Mouse (Mus musculus): ENCODE measurements around the gene Hoxc10. TPM values are rescaled to one million over a fixed set of nuclear protein-coding genes. Genes with fewer than 3 reads are reported as not detected.

Hoxc10 gene
- polyA plus RNA-seq, 1 experiment from 2014 or later: 60.4 TPM

- ATAC-seq (ENCODE audit: insufficient read depth, low FRiP score, low TSS enrichment): no peak
- Histone ChIP-seq H3K9ac (ENCODE audit: low read length) (peak overlapping the region; percentile 95), H3K36me3 (ENCODE audit: control insufficient read depth, insufficient read depth, low read length) (no peaks in the 10 kb centered on the region; the same call in 1 of the 2 replicates), H3K4me1 (ENCODE audit: control insufficient read depth, insufficient read depth, low read length) (peaks cover 52% of the 10 kb centered on the region), H3K27ac (ENCODE audit: low read depth, low read length) (peak overlapping the region; percentile 99), H3K27me3 (ENCODE audit: control insufficient read depth, insufficient read depth, low read length) (no peaks in the 10 kb centered on the region), H3K4me2 (ENCODE audit: low read depth) (peak overlapping the region; percentile 99), H3K9me3 (ENCODE audit: control insufficient read depth, low read length) (no peaks in the 10 kb centered on the region), H3K4me3 (ENCODE audit: low read depth, low read length) (peak overlapping the region; percentile 61)
- 4% methylated on average over 17 of the region's 17 CpGs for WGBS
- peak; percentile 84 for DNase-seq (ENCODE audit: low spot score)
These were observed 46.8 kb downstream of the Hoxc10 start for GRCm38 (mm10) chr15:103013238-103013984.

GRCm38 (mm10) chr15:103014166-103015008, 47.8 kb downstream of the Hoxc10 start:
- Histone ChIP-seq H3K4me2 (ENCODE audit: low read depth) (peak overlapping the region; percentile 99), H3K4me3 (ENCODE audit: low read depth, low read length) (peak overlapping the region; percentile 61), H3K27ac (ENCODE audit: low read depth, low read length) (peak overlapping the region; percentile 99), H3K9me3 (ENCODE audit: control insufficient read depth, low read length) (no peaks in the 10 kb centered on the region), H3K27me3 (ENCODE audit: control insufficient read depth, insufficient read depth, low read length) (no peaks in the 10 kb centered on the region), H3K4me1 (ENCODE audit: control insufficient read depth, insufficient read depth, low read length) (peaks cover 57% of the 10 kb centered on the region), H3K36me3 (ENCODE audit: control insufficient read depth, insufficient read depth, low read length) (no peaks in the 10 kb centered on the region; the same call in 1 of the 2 replicates), H3K9ac (ENCODE audit: low read length) (peak overlapping the region; percentile 90)
- WGBS: under 1% methylated on average over 49 of the region's 57 CpGs
- ATAC-seq (ENCODE audit: insufficient read depth, low FRiP score, low TSS enrichment) (peak; percentile 77), DNase-seq (ENCODE audit: low spot score) (peak; percentile 85)

GRCm38 (mm10) chr15:103015009-103015399, 48.4 kb downstream of the Hoxc10 start:
- Histone ChIP-seq H3K27ac (ENCODE audit: low read depth, low read length) (peak overlapping the region; percentile 99), H3K9me3 (ENCODE audit: control insufficient read depth, low read length) (no peaks in the 10 kb centered on the region), H3K4me3 (ENCODE audit: low read depth, low read length) (peak overlapping the region; percentile 61), H3K4me1 (ENCODE audit: control insufficient read depth, insufficient read depth, low read length) (peaks cover 64% of the 10 kb centered on the region), H3K4me2 (ENCODE audit: low read depth) (peak overlapping the region; percentile 99), H3K27me3 (ENCODE audit: control insufficient read depth, insufficient read depth, low read length) (no peaks in the 10 kb centered on the region), H3K36me3 (ENCODE audit: control insufficient read depth, insufficient read depth, low read length) (no peaks in the 10 kb centered on the region; the same call in 1 of the 2 replicates), H3K9ac (ENCODE audit: low read length) (peak overlapping the region; percentile 90)
- WGBS: under 1% methylated on average over 28 of the region's 28 CpGs
- ATAC-seq (ENCODE audit: insufficient read depth, low FRiP score, low TSS enrichment): no peak; the same call in 1 of the 2 replicates
- DNase-seq (ENCODE audit: low spot score): no peak

DNA sequence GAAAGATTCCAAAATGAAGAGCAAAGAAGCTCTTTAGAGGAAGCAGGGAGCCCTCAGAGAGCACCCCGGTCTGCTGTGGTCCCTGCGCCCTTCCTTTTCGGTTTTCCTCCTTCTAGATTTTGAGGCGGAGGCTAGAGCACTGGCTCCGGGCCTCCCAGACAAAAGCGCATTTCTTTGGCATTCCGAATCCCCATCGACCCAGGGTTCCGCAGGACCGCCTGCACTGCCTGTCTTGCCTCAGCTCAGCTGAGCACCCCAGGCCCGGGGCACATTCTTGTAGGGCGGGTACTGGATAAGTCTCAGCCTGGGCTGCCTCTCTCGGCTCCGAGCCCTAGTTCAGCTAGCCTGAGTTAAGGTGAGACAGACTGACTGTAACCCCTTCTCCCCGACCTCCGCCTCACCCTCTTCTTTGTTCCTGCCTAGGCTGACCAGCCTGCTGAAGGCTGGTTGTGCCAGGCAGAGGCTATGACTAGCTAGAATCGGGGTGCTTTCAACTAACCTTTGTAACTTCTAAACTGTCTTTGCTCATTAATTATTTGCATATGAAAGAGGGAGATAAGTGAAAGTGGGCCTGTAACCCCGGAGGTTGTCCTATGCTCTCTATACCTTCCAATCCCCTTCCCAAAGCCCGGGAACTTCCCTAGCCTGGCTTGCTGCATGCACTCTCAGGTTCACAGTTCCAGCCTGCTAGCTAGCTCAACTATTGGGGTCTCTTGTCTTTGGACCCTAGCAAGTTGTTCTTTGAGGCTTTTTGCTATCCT, 49.0 kb downstream of the Hoxc10 start:
- no peak for ATAC-seq (ENCODE audit: insufficient read depth, low FRiP score, low TSS enrichment)
- WGBS: 2% methylated on average over 19 of the region's 19 CpGs
- Histone ChIP-seq H3K36me3 (ENCODE audit: control insufficient read depth, insufficient read depth, low read length) (no peaks in the 10 kb centered on the region; the same call in 1 of the 2 replicates), H3K9me3 (ENCODE audit: control insufficient read depth, low read length) (no peaks in the 10 kb centered on the region), H3K9ac (ENCODE audit: low read length) (peak overlapping the region; percentile 90), H3K27ac (ENCODE audit: low read depth, low read length) (peak overlapping the region; percentile 99), H3K27me3 (ENCODE audit: control insufficient read depth, insufficient read depth, low read length) (no peaks in the 10 kb centered on the region), H3K4me2 (ENCODE audit: low read depth) (peak overlapping the region; percentile 99), H3K4me1 (ENCODE audit: control insufficient read depth, insufficient read depth, low read length) (peaks cover 62% of the 10 kb centered on the region), H3K4me3 (ENCODE audit: low read depth, low read length) (peak overlapping the region; percentile 61)
- DNase-seq (ENCODE audit: low spot score): no peak

GRCm38 (mm10) chr15:103018636-103019035, 52.0 kb downstream of the Hoxc10 start, which contains the start of gene Hoxc4:
Hoxc4 (plus strand) TSS chr15:103018934.
- peak within 1 kb of the TSS; percentile 99 for H3K4me2 ChIP-seq (ENCODE audit: low read depth)
- ATAC-seq (ENCODE audit: insufficient read depth, low FRiP score, low TSS enrichment) (peak; percentile 33; the same call in 1 of the 2 replicates), DNase-seq (ENCODE audit: low spot score) (peak; percentile 54)
- WGBS: 5% methylated on average over 9 of the region's 9 CpGs
- no peaks in the 10 kb centered on the region for H3K27me3 ChIP-seq (ENCODE audit: control insufficient read depth, insufficient read depth, low read length)
- no peaks in the 10 kb centered on the region for H3K9me3 ChIP-seq (ENCODE audit: control insufficient read depth, low read length)
- peak within 1 kb of the TSS; percentile 61 for H3K4me3 ChIP-seq (ENCODE audit: low read depth, low read length)
- H3K36me3 ChIP-seq (ENCODE audit: control insufficient read depth, insufficient read depth, low read length): no peaks in the 10 kb centered on the region
- peak within 1 kb of the TSS; percentile 99 for H3K27ac ChIP-seq (ENCODE audit: low read depth, low read length)
- peaks cover 52% of the 10 kb centered on the region for H3K4me1 ChIP-seq (ENCODE audit: control insufficient read depth, insufficient read depth, low read length)
- peak within 1 kb of the TSS; percentile 90 for H3K9ac ChIP-seq (ENCODE audit: low read length)

DNA sequence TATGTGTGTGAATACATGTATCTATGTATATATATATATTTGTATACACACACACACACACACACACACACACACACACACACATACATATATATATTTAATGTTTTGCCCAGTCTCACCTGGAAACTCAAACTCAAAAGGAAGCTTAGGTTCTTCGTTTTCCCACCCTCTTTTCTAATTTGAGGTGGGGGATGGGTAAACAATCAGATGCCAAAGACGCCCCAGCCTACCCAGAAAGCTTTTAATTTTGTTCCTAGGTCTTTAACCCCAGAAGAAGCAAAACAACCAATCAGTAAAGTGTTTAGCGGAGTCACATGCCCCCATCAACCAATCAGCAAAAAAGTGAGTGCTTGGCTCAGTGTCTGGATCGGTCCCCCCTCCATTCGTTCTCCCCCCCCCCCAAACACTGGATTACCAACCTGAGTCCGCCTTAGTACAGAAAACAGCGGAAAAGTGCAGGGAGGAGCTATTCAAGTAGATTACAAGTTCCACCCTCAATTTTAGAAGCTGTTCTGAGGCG, 54.4 kb downstream of the Hoxc10 start:
- peak overlapping the region; percentile 99 for H3K4me2 ChIP-seq (ENCODE audit: low read depth)
- peak overlapping the region; percentile 19 for H3K9ac ChIP-seq (ENCODE audit: low read length)
- H3K4me3 ChIP-seq (ENCODE audit: low read depth, low read length): peak overlapping the region; percentile 61
- H3K27ac ChIP-seq (ENCODE audit: low read depth, low read length): peak overlapping the region; percentile 39; the same call in 1 of the 2 replicates
- 2% methylated on average over 8 of the region's 8 CpGs for WGBS
- no peaks in the 10 kb centered on the region for H3K9me3 ChIP-seq (ENCODE audit: control insufficient read depth, low read length)
- H3K4me1 ChIP-seq (ENCODE audit: control insufficient read depth, insufficient read depth, low read length): peaks cover 60% of the 10 kb centered on the region
- no peaks in the 10 kb centered on the region for H3K36me3 ChIP-seq (ENCODE audit: control insufficient read depth, insufficient read depth, low read length)
- peak; percentile 43 for DNase-seq (ENCODE audit: low spot score)
- H3K27me3 ChIP-seq (ENCODE audit: control insufficient read depth, insufficient read depth, low read length): no peaks in the 10 kb centered on the region
- no peak for ATAC-seq (ENCODE audit: insufficient read depth, low FRiP score, low TSS enrichment)
